10 mouse cellular contexts compared by ENCODE assay signal in genomic region chr9:113929676-113930075, GRCm38 (mm10). TPM values are rescaled to one million over a fixed set of nuclear protein-coding genes. Genes with fewer than 3 reads are reported as not detected.
A peak's percentile ranks its signal among the peaks of the same experiment; 100 is the strongest.
DNase-seq lines count a peak whose midpoint lies in the region; ATAC-seq and TF ChIP-seq lines count a peak whose summit lies in the region.
"Had no signal": no experiment of that assay in that cellular context is flagged by ENCODE, and none has a peak within 500 bp of the region (broad histone marks: within the 10 kb centered on the region; RNA-seq: fewer than 3 reads in every experiment).

No protein-coding gene starts in this region.

- TF ChIP-seq CTCF in CH12.LX (conservative IDR thresholded peaks at IDR 0.05 in 1 of 2, IDR thresholded peaks at IDR 0.05 in 1 of 2; ENCODE audit: low read depth in 2 of 2, low read length in 2 of 2) = no peak
- no peak for TF ChIP-seq CTCF in G1E (IDR thresholded peaks at IDR 0.05; ENCODE audit: low read depth, low read length)

- dilution Hi-C loops in CH12.LX (cut with MboI; ENCODE audit: extremely low pct_ligation_motif_present, extremely low pct_unique_long_range_greater_than_20kb, low sequenced_read_pairs) = no loop called here

- H3K4me1 ChIP-seq in hindbrain, embryonic 10.5 days (replicated peaks) = peaks cover 25% of the 10 kb centered on the region
- no peaks in the 10 kb centered on the region; the same call in 1 of the 2 replicates for H3K4me1 ChIP-seq in hindbrain, embryonic 11.5 days (replicated peaks; ENCODE audit: control insufficient read depth, insufficient read depth, low read length)
- peaks cover 4 to 40% of the 10 kb centered on the region in 2 experiments; a peak in 2 of 4 replicates for H3K4me1 ChIP-seq in CH12.LX (ENCODE audit: control insufficient read depth in 1 of 2, insufficient read depth in 2 of 2)
- H3K4me1 ChIP-seq in G1E (ENCODE audit: insufficient read depth, low read depth, low read length) = peaks cover 31% of the 10 kb centered on the region
- H3K4me1 ChIP-seq in liver, embryonic 13.5 days (replicated peaks) = peaks cover 33% of the 10 kb centered on the region

- 68% methylated on average over 1 of the region's 1 CpGs for WGBS in hindbrain, embryonic 10.5 days
- 75% methylated on average over 1 of the region's 1 CpGs for WGBS in hindbrain, embryonic 11.5 days
- WGBS in liver, embryonic 13.5 days (ENCODE audit: insufficient replicate concordance) = 74% methylated on average over 1 of the region's 1 CpGs

- in situ Hi-C loops in CH12.LX (cut with MboI; ENCODE audit: low pct_ligation_motif_present, low pct_unique_long_range_greater_than_20kb, low sequenced_read_pairs) = loop anchor here (10.0 kb wide), 1 partner anchor 185 kb away; the partner anchor contains the start of gene Clasp2

- no peaks in the 10 kb centered on the region for H3K27me3 ChIP-seq in hindbrain, embryonic 10.5 days (ENCODE audit: insufficient read depth, poor library complexity, severe bottlenecking)
- H3K27me3 ChIP-seq in hindbrain, embryonic 11.5 days (ENCODE audit: control insufficient read depth, insufficient read depth, low read length) = no peaks in the 10 kb centered on the region
- H3K27me3 ChIP-seq in CH12.LX (replicated peaks) = no peaks in the 10 kb centered on the region
- H3K27me3 ChIP-seq in G1E (ENCODE audit: insufficient read depth, low read length) = no peaks in the 10 kb centered on the region
- no peaks in the 10 kb centered on the region for H3K27me3 ChIP-seq in liver, embryonic 13.5 days

- H3K9ac ChIP-seq in hindbrain, embryonic 11.5 days (ENCODE audit: low read depth, low read length) = no peak overlapping the region
- no peak overlapping the region for H3K9ac ChIP-seq in CH12.LX (ENCODE audit: insufficient read depth, low read depth)
- H3K9ac ChIP-seq in liver, embryonic 13.5 days = peak overlapping the region; percentile 100; the same call in 1 of the 2 replicates

- peaks cover 33% of the 10 kb centered on the region for H3K79me2 ChIP-seq in CH12.LX (replicated peaks; ENCODE audit: control insufficient read depth, extremely low read depth, insufficient read depth, poor library complexity, severe bottlenecking)

- no peaks in the 10 kb centered on the region; the same call in 1 of the 2 replicates for H3K36me3 ChIP-seq in hindbrain, embryonic 10.5 days
- H3K36me3 ChIP-seq in hindbrain, embryonic 11.5 days (ENCODE audit: control insufficient read depth, insufficient read depth, low read length) = no peaks in the 10 kb centered on the region
- H3K36me3 ChIP-seq in CH12.LX (replicated peaks in 1 of 2; ENCODE audit: control insufficient read depth in 1 of 2, insufficient read depth in 1 of 2, low read length in 1 of 2) (peaks cover 0 to 2% of the 10 kb centered on the region in 2 experiments), G1E (replicated peaks) (peaks cover 17% of the 10 kb centered on the region)
- H3K36me3 ChIP-seq in liver, embryonic 13.5 days = 0 out of 2 replicates have a peak, but pooled peaks cover 3% of the 10 kb centered on the region

- no peak for TF ChIP-seq RAD21 in CH12.LX (IDR thresholded peaks at IDR 0.05; ENCODE audit: low read depth, low read length)

- peak overlapping the region; percentile 98 for H3K4me3 ChIP-seq in hindbrain, embryonic 10.5 days
- H3K4me3 ChIP-seq in hindbrain, embryonic 11.5 days (ENCODE audit: low read depth, low read length) = no peak overlapping the region
- no peak overlapping the region for H3K4me3 ChIP-seq in CH12.LX (replicated peaks in 1 of 3; ENCODE audit: low read depth in 2 of 3, low read length in 2 of 3, poor library complexity in 1 of 3)
- H3K4me3 ChIP-seq in G1E (ENCODE audit: low read depth, low read length) = peak overlapping the region; percentile 95; the same call in 1 of the 2 replicates
- peak overlapping the region; percentile 100 for H3K4me3 ChIP-seq in liver, embryonic 13.5 days (replicated peaks)

- peak overlapping the region; percentile 94 for H3K27ac ChIP-seq in hindbrain, embryonic 10.5 days
- H3K27ac ChIP-seq in hindbrain, embryonic 11.5 days (ENCODE audit: low read depth, low read length) = no peak overlapping the region
- H3K27ac ChIP-seq in CH12.LX (ENCODE audit: insufficient read depth, low read depth) = no peak overlapping the region
- H3K27ac ChIP-seq in liver, embryonic 13.5 days = peak overlapping the region; percentile 98

- ATAC-seq in hindbrain, embryonic 11.5 days (ENCODE audit: low FRiP score) = no peak
- no peak for ATAC-seq in G1E (ENCODE audit: extremely low read depth, insufficient number of reproducible peaks, low FRiP score, poor library complexity, severe bottlenecking)
- no peak for ATAC-seq in liver, embryonic 13.5 days (ENCODE audit: low read depth)

- no peak overlapping the region for H3K4me2 ChIP-seq in hindbrain, embryonic 11.5 days (replicated peaks; ENCODE audit: low read depth, low read length)
- H3K4me2 ChIP-seq in CH12.LX (ENCODE audit: insufficient read depth, low read depth, poor library complexity, severe bottlenecking) = 0 out of 2 replicates have a peak overlapping the region, but pooled peaks have one; percentile 57
- peak overlapping the region; percentile 83 for H3K4me2 ChIP-seq in liver, embryonic 13.5 days

- DNase-seq in hindbrain, embryonic 10.5 days (ENCODE audit: low spot score) = no peak
- no peak for DNase-seq in hindbrain, embryonic 11.5 days (ENCODE audit: low spot score)
- DNase-seq in CH12.LX (ENCODE audit: extremely low read depth) (no peak), G1E (ENCODE audit: low spot score) (no peak)
- DNase-seq in liver, embryonic 13.5 days = no peak
- no peak for DNase-seq in layer of hippocampus, postnatal 25 days (ENCODE audit: extremely low spot score in 1 of 2, low spot score in 1 of 2)
- DNase-seq in cerebellum, adult 9-11 months = no peak
- DNase-seq: cerebellum, postnatal 36 days; kidney, postnatal 10 days; right cerebral cortex, postnatal 25 days had no signal

- no peaks in the 10 kb centered on the region for H3K9me3 ChIP-seq in hindbrain, embryonic 10.5 days
- H3K9me3 ChIP-seq in hindbrain, embryonic 11.5 days (ENCODE audit: control insufficient read depth, low read length) = no peaks in the 10 kb centered on the region
- H3K9me3 ChIP-seq in CH12.LX (replicated peaks; ENCODE audit: low read length) (no peaks in the 10 kb centered on the region), G1E (replicated peaks) (no peaks in the 10 kb centered on the region)
- no peaks in the 10 kb centered on the region for H3K9me3 ChIP-seq in liver, embryonic 13.5 days (replicated peaks)

- TF ChIP-seq POLR2A in CH12.LX (IDR thresholded peaks at IDR 0.05; ENCODE audit: low read depth, low read length) = no peak

- TF ChIP-seq EP300 in CH12.LX (IDR thresholded peaks at IDR 0.05; ENCODE audit: low read length) = no peak

TF ChIP-seq in CH12.LX, 34 proteins besides CTCF, POLR2A, EP300 and RAD21:
- TF ChIP-seq SMC3 (IDR thresholded peaks at IDR 0.05; ENCODE audit: low read depth, low read length) (no peak), MXI1 (IDR thresholded peaks at IDR 0.05; ENCODE audit: low read depth, low read length) (no peak), ETS1 (conservative IDR thresholded peaks at IDR 0.05; ENCODE audit: low read depth, low read length) (no peak), POLR2AphosphoS2 (IDR thresholded peaks at IDR 0.05; ENCODE audit: low read depth, low read length) (no peak), TBP (conservative IDR thresholded peaks at IDR 0.05; ENCODE audit: low read depth, low read length) (no peak), USF2 (conservative IDR thresholded peaks at IDR 0.05; ENCODE audit: low read depth, low read length) (no peak)

RNA-seq across cellular contexts. Expression of gene Ubp1, which starts 1.1 kb away (rescaled TPM):
- polyA plus RNA-seq in hindbrain, embryonic 10.5 days (2016; fragmentation: Nextera tagmentation; extraction: Ambion mirVana) = 36.3 and 36.8 TPM in 2 replicates
- polyA plus RNA-seq in hindbrain, embryonic 11.5 days (2014; fragmentation: Nextera tagmentation; extraction: Ambion mirVana) = 46.6 and 47.0 TPM in 2 replicates
- total RNA-seq in CH12.LX (2012; rRNA removed) = 42.0 and 43.9 TPM in 2 replicates
- 51.1 and 62.0 TPM in 2 replicates for total RNA-seq in CH12.LX (2014; rRNA removed)
- polyA plus RNA-seq in CH12.LX (2012; ENCODE audit: insufficient read length, low read depth) = 73.0 and 73.4 TPM in 2 replicates
- 147 and 169 TPM in 2 replicates for total RNA-seq in G1E (2014; fragmentation: Nextera tagmentation)
- 65.6 and 76.7 TPM in 2 replicates for total RNA-seq in G1E (2017)
- polyA plus RNA-seq in G1E (2012) = 50.3 and 75.0 TPM in 2 replicates
- 48.4 and 52.8 TPM in 2 replicates for polyA plus RNA-seq in liver, embryonic 13.5 days (2015; fragmentation: Nextera tagmentation; extraction: Ambion mirVana)
- total RNA-seq in layer of hippocampus, postnatal 25 days (2021) = 10 to 100 TPM; 60.4 to 80.9 TPM

Comparison
In these comparisons a context has a peak if more than half of its experiments do, and no peak if none do; other contexts are left out.
1. H3K27ac ChIP-seq: peak in hindbrain, embryonic 10.5 days (single experiment) and liver, embryonic 13.5 days (single experiment); none in hindbrain, embryonic 11.5 days (single experiment) and CH12.LX (single experiment).
2. H3K4me3 ChIP-seq: peak in hindbrain, embryonic 10.5 days (single experiment), G1E (single experiment) and liver, embryonic 13.5 days (single experiment); none in hindbrain, embryonic 11.5 days (single experiment) and CH12.LX (0 of 3).